ENCODE assay signal across 11 mouse cellular contexts in the genomic region with DNA sequence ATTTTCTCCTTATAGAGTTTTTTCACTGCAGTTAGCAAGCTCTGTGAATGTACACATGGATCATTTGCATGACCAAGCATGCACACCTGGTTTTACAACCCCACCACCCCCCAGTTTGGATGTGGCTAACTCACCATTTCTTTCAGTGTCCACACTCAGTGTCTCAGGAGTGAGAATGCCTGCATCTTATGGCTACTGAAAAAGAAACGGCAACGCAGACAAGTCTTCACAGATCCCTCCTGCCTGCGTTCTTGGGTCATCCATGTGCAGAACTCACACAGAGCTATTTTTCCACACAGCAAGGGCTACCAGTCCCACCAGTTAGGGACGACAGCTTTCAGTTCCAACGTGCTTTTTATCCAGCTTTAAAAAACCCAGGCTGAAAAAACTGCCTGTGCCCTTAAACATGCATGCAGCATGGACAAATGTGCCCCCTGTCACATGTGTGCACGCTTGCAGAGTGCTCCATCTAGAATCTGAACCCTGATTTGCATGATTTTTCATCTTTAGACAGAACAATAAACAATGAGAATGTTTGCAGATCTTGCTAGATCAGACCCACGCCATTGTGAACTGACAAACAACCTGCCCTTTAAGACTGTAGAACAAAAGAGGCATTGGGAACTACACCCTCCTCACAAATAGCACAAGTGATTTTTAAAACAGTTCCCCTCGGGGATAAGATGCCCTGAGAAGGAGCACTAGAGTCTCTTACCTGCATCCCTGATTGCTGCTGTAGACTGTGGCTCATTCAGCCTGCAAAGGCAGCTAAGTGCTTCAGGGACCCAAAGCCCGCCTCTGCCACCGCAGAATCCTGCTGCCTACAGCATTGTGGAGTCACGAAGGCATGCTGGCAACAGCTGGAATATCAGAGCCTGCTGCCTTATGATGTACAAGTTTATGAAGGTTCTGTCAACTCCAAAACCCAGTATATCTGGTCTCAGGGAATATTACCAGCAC.
A peak's percentile ranks its signal among the peaks of the same experiment; 100 is the strongest.
DNase-seq lines count a peak whose midpoint lies in the region; ATAC-seq lines count a peak whose summit lies in the region.
"Had no signal": no experiment of that assay in that cellular context is flagged by ENCODE, and none has a peak within 500 bp of the region (broad histone marks: within the 10 kb centered on the region; RNA-seq: fewer than 3 reads in every experiment).

No protein-coding gene starts in this region.

- no peaks in the 10 kb centered on the region for H3K36me3 ChIP-seq in embryonic facial prominence, embryonic 13.5 days
- H3K36me3 ChIP-seq in embryonic facial prominence, embryonic 10.5 days (replicated peaks): no peaks in the 10 kb centered on the region
- no peaks in the 10 kb centered on the region for H3K36me3 ChIP-seq in hindbrain, embryonic 10.5 days
- H3K36me3 ChIP-seq in midbrain, embryonic 14.5 days (ENCODE audit: control insufficient read depth, insufficient read depth, low read length): no peaks in the 10 kb centered on the region

- H3K4me2 ChIP-seq in embryonic facial prominence, embryonic 13.5 days: 0 out of 2 replicates have a peak overlapping the region, but pooled peaks have one; percentile 7
- H3K4me2 ChIP-seq in midbrain, embryonic 14.5 days (ENCODE audit: low read length): peak overlapping the region; percentile 47

- H3K9ac ChIP-seq in embryonic facial prominence, embryonic 13.5 days: no peak overlapping the region
- H3K9ac ChIP-seq in midbrain, embryonic 14.5 days (replicated peaks; ENCODE audit: low read length): peak overlapping the region; percentile 54

- H3K4me1 ChIP-seq in embryonic facial prominence, embryonic 13.5 days: peaks cover 7% of the 10 kb centered on the region; the same call in 1 of the 2 replicates
- H3K4me1 ChIP-seq in embryonic facial prominence, embryonic 10.5 days: peaks cover 5% of the 10 kb centered on the region; the same call in 1 of the 2 replicates
- peaks cover 14% of the 10 kb centered on the region for H3K4me1 ChIP-seq in hindbrain, embryonic 10.5 days (replicated peaks)
- H3K4me1 ChIP-seq in midbrain, embryonic 14.5 days (ENCODE audit: control insufficient read depth, insufficient read depth, low read length): no peaks in the 10 kb centered on the region

- ATAC-seq in embryonic facial prominence, embryonic 13.5 days (ENCODE audit: insufficient number of reproducible peaks, insufficient read depth, low FRiP score, low TSS enrichment, low read depth): no peak
- ATAC-seq in midbrain, embryonic 14.5 days (ENCODE audit: low FRiP score, low TSS enrichment): peak; percentile 34; the same call in 1 of the 2 replicates

- no peak overlapping the region for H3K27ac ChIP-seq in embryonic facial prominence, embryonic 13.5 days
- no peak overlapping the region; the same call in 1 of the 2 replicates for H3K27ac ChIP-seq in embryonic facial prominence, embryonic 10.5 days (replicated peaks)
- peak overlapping the region; percentile 64 for H3K27ac ChIP-seq in hindbrain, embryonic 10.5 days
- peak overlapping the region; percentile 77 for H3K27ac ChIP-seq in midbrain, embryonic 14.5 days (replicated peaks; ENCODE audit: low read depth, low read length)

- H3K27me3 ChIP-seq in embryonic facial prominence, embryonic 13.5 days: peaks cover 13% of the 10 kb centered on the region
- H3K27me3 ChIP-seq in embryonic facial prominence, embryonic 10.5 days (replicated peaks; ENCODE audit: low read depth, poor library complexity, severe bottlenecking): peaks cover 57% of the 10 kb centered on the region
- H3K27me3 ChIP-seq in hindbrain, embryonic 10.5 days (ENCODE audit: insufficient read depth, poor library complexity, severe bottlenecking): peaks cover 36% of the 10 kb centered on the region
- H3K27me3 ChIP-seq in midbrain, embryonic 14.5 days (ENCODE audit: control insufficient read depth, insufficient read depth, low read length): peaks cover 6% of the 10 kb centered on the region; the same call in 1 of the 2 replicates

- no peak overlapping the region for H3K4me3 ChIP-seq in embryonic facial prominence, embryonic 13.5 days
- H3K4me3 ChIP-seq in embryonic facial prominence, embryonic 10.5 days: no peak overlapping the region; the same call in 1 of the 2 replicates
- peak overlapping the region; percentile 32 for H3K4me3 ChIP-seq in hindbrain, embryonic 10.5 days
- peak overlapping the region; percentile 34 for H3K4me3 ChIP-seq in midbrain, embryonic 14.5 days (replicated peaks; ENCODE audit: low read depth, low read length)

- 42% methylated on average over 11 of the region's 11 CpGs for WGBS in embryonic facial prominence, embryonic 13.5 days
- WGBS in embryonic facial prominence, embryonic 10.5 days: 45% methylated on average over 11 of the region's 11 CpGs
- 38% methylated on average over 11 of the region's 11 CpGs for WGBS in hindbrain, embryonic 10.5 days
- WGBS in midbrain, embryonic 14.5 days: 27% methylated on average over 11 of the region's 11 CpGs

- H3K9me3 ChIP-seq in embryonic facial prominence, embryonic 13.5 days: no peaks in the 10 kb centered on the region
- H3K9me3 ChIP-seq in embryonic facial prominence, embryonic 10.5 days: no peaks in the 10 kb centered on the region
- H3K9me3 ChIP-seq in hindbrain, embryonic 10.5 days: no peaks in the 10 kb centered on the region
- H3K9me3 ChIP-seq in midbrain, embryonic 14.5 days (ENCODE audit: control insufficient read depth, low read length): no peaks in the 10 kb centered on the region

- DNase-seq in embryonic facial prominence, embryonic 10.5 days (ENCODE audit: low spot score): no peak
- DNase-seq in hindbrain, embryonic 10.5 days (ENCODE audit: low spot score): peak; percentile 30
- peak; percentile 61 for DNase-seq in midbrain, embryonic 14.5 days
- peak; percentile 25 for DNase-seq in right cerebral cortex, postnatal 4 days
- no peak for DNase-seq in urinary bladder, postnatal 4 days (ENCODE audit: low spot score in 2 of 2)
- DNase-seq in cerebellum, adult 11 months: no peak
- DNase-seq in urinary bladder, postnatal 25 days (ENCODE audit: low spot score): no peak
- DNase-seq: cerebellum, adult 18-20 months; gastrocnemius, postnatal 14 days; thymus, postnatal 36 days had no signal

Comparison
In these comparisons a context has a peak if more than half of its experiments do, and no peak if none do; other contexts are left out.
1. H3K27ac ChIP-seq: peak in hindbrain, embryonic 10.5 days (single experiment) and midbrain, embryonic 14.5 days (single experiment); none in embryonic facial prominence, embryonic 13.5 days (single experiment) and embryonic facial prominence, embryonic 10.5 days (single experiment).
2. H3K4me3 ChIP-seq: peak in hindbrain, embryonic 10.5 days (single experiment) and midbrain, embryonic 14.5 days (single experiment); none in embryonic facial prominence, embryonic 13.5 days (single experiment) and embryonic facial prominence, embryonic 10.5 days (single experiment).
3. DNase-seq: peak in hindbrain, embryonic 10.5 days (single experiment), midbrain, embryonic 14.5 days (single experiment) and right cerebral cortex, postnatal 4 days (single experiment); none in embryonic facial prominence, embryonic 10.5 days (single experiment), urinary bladder, postnatal 4 days (0 of 2), cerebellum, adult 11 months (single experiment) and urinary bladder, postnatal 25 days (single experiment).